Mouse (Mus musculus) naive thymus-derived CD4-positive, alpha-beta T cell, adult 2 months (primary cell): ENCODE results near the gene Rab30.

Experiments
- DNase-seq: peaks from one replicate; pipeline ENCODE4 v3.0.0-alpha.2; 2011; ENCODE audit warnings: low read depth

Gene Rab30

GRCm38 (mm10) chr7:92842254-92842653, 100.9 kb downstream of the Rab30 start:
- DNase-seq, result no peak

GRCm38 (mm10) chr7:92848246-92848645, 106.8 kb downstream of the Rab30 start:
- no peak for DNase-seq

DNA sequence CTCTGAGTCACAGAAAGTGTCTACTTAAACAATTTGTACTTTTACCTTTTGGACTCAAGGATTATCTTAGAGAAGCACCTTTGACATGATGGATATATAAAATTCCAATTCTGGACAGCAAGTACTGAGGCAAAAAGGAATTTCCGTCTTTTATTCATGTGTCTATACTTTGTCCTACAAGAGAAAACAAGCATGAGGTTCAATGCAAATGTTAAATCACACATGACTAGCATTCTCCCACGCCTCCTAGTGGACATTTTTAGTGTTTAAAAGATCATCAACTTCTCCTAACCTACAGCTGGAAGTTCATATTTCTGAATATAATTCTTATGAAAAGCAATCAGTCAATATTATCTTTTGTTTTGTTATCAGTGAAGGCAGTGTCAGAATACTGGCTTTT, 125.1 kb downstream of the Rab30 start:
- peak; percentile 68 for DNase-seq

- DNase-seq, result peak; percentile 46
Observed at GRCm38 (mm10) chr7:92870161-92870560, 128.8 kb downstream of the Rab30 start.

- no peak for DNase-seq
Observed at GRCm38 (mm10) chr7:92871596-92871995, 130.2 kb downstream of the Rab30 start.

DNA sequence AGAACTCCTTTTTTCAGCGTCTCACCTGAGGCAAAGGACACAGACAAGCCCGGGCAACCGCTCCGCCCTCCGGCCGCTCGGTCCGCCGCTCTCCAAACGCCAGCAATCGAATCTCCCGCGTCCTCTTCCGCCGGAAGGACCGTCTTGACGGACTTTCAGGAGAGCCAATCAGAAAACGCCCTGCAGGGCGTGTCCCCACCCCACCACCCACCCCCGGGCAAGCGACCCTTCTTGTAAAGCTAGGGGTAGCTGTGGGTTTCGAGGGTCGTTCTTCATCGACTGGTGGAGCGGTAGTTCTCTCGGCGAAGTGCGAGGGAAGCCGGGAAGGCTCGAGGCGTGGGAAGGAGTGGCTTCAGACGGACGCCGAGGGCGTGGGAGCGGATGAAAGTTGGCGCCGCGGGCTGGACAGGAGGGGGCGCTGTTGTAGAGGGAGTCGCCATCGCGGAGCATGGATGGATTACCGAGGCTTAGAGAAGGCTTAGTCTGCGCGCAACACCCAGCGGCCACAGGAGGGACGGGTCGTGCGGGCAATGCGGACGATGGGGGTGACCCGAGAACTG, 132.8 kb downstream of the Rab30 start, which contains the start of the genes Ddias and Prcp:
Ddias (minus strand) TSS at position 132 of the 560 bp plus-strand sequence.
Prcp (plus strand) TSS at position 355 of the 560 bp plus-strand sequence.
- peak; percentile 96 for DNase-seq

DNA sequence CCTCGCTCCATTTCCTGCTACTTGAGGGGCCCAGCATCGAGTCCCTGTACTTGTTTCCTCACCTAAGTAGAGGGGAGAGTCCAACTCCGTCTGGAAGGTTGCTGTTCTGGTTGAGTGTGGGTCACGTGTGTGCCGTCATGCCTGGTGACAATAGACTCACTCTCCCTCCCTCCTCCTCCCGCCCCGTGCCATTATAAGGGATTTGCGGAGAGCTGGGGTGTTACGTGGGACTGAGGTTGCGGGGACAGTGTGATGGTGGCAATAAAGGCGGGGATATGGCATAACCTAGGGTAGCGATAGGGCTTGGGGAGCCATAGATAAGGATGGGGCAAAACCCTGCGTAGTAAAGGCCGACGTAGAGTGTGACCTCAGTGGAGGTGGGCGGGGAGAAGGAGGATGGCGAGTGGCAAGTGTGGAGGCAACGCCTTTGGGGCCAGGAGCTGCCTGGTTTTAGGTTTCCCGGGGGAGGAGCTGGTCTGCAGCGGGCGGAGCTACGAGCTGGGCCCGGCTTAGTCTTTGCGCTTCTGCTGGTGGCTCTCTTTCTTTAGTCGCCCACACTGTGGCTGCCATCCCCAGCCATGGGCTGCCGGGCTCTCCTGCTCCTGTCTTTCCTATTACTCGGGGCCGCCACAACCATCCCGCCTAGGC, 133.5 kb downstream of the Rab30 start:
- peak; percentile 97 for DNase-seq

- DNase-seq, result peak; percentile 39
Observed at GRCm38 (mm10) chr7:92876066-92876465, 134.7 kb downstream of the Rab30 start.

GRCm38 (mm10) chr7:92876538-92876937, 135.1 kb downstream of the Rab30 start:
- DNase-seq, result peak; percentile 28

DNA sequence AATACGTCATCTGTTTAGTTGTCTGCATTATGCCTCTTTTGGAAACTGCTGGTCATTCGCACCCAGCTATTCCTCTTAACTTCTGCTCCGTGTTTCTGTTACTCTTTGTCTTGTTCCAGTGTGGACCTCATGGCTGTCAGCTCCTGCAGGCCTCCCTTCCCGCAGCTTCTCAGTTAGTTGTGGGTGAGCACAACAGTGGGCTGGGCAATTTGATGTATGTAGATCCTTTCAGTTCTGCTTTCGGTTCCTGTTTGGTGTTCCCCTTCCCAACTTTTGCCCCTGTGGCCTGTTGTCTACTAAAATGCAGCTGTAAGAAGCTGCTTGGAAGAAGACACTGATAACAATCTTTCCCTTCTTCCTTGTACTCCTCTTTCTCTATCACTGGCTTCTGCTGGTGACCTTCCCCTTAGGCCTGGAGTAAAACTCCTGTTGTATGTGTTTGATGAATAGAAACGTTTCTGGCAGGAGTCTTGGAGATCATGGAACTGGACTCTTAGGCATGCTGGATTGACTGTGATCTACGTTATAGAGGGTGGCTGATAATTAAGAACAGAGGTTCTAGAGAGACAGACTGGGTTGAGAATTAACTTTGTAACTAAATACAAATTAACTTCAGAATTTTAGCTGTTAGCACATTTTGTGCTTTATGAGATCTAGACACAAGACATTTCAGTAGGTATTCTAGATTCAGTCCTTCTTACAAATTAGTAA, 137.3 kb downstream of the Rab30 start:
- no peak for DNase-seq

DNA sequence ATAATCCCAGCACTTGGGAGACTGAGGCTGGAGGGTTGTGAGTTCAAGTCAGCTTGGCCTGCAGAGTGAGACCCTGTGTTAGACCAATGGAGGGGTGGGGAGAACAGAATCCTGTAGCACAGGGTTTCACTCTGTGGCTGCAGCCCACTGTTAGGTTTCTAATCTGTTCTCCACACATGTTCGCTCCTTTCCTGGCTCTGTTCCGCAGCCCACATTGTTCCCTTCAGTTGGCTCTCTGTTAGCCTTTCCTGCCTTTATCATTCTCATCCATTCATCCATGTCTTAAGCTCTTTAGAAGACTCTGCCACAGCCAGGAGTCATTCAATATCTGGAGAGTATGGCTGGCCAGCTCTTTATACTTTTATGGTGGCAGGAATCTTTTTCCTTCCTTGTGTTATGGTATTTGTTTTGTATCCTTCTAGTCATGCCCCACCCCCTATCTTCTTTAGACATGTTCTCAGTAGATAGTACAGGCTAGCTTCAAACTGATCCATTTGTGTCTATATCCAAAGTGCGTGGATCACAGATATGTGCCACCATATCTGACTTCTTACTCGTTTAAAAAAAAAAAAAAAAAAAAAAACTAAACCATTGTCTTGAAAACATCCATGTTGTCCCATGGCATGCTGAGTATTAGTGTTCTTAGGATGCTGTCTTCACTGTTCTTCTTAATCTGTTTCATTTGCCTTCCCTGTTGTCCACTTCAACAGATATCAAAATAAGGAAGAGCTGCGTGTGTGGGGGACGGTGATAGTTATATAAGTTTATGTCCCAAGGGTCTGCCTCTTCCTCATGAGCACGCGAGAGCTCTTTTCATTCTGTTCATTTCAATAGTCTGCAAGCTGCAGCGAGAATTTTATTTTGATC, 142.7 kb downstream of the Rab30 start:
- DNase-seq, result no peak

DNA sequence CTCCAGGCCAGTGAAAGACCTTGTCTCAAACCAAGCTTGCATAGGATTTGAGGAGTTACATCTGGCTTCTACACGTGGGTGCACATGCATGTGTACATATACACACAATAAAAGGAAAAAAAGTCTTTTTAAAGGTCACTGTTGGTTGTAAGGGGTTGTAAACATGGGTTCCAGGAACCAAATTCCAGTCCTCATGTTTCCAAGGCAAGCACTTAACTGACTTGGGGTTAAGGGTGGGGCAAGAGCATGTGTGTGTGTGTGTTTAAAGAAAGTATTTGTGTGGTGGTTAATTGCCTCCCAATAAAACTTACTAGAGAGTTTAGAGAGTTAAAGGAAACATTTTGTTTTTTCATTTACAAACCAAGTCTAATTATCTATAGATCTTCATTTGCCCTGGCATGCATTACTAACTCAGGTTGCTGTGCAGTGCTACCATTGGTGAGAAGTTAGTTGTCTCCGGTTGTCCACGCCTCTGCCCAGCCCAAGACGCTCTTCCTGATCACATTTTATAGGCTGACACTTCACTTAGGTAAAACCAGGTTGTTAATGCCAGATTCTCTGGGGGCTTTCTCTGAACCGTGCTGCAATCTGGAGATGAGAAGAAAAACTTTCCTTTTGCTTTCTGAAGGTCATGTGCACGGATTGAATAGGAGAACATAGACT, 143.7 kb downstream of the Rab30 start:
- DNase-seq, result no peak

GRCm38 (mm10) chr7:92886801-92887200, 145.4 kb downstream of the Rab30 start:
- DNase-seq, result no peak

DNA sequence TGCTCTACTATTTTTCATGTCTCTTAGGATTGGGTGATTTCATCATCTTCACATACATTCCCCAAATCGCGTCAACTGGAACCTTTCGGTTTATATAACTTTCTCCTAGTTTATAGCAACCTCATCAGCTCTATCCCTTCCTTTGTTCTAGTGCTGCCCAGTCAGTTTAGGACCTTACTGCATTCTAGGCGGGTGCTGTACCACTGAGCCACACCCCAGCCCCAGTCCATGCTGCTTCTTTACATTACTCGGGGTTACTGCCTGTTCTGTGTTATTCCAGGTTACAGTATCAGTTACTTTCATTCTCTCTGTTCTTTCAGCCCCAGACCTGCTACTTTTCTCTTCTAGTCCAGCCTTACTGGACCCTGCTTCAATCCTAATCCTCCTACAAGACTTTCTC, 145.8 kb downstream of the Rab30 start:
- no peak for DNase-seq

- no peak for DNase-seq
Observed at GRCm38 (mm10) chr7:92890211-92890610, 148.8 kb downstream of the Rab30 start.

DNA sequence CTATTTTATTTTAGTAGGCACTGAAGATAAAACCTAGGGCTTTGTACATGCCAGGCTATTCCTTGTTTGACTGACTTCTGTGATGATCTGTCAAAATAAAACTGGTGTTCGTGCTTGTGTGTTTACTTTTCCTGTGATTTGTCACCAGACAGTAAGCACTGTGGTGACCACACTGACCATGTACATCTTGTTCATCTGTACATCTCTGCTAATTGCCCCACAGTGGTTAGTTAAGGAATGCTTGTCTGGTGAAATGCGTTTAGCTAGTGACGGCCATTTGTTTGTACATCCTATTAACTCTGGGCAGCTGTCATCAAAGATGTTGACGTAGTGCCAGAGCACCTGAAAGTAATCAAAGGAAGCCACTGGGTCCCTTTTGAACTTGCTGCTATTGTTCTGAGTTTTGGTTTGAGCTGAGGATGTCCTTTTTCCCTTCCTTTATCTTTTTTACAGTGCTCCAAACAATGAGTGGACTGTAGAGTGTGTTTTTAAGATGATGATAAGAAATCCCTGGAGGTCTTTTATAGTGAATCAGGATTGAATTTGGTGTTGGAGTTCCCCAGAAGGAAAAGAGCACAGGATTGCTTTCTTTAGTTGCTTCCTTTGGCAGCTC, 149.3 kb downstream of the Rab30 start:
- no peak for DNase-seq

- peak; percentile 42 for DNase-seq
Observed at GRCm38 (mm10) chr7:92893478-92893877, 152.1 kb downstream of the Rab30 start.
